Mouse (Mus musculus) small intestine, adult 2 months (tissue): Measurements from ENCODE around the gene Nav2.

Source experiments
- CTCF ChIP-seq: fragments of 200-500 bp; IDR thresholded peaks from 2 replicates; pipeline ENCODE4 v1.5.1; 2012; ENCODE audit warnings: low read depth, mild to moderate bottlenecking, control low read depth, inconsistent platforms, low read length, moderate library complexity, mixed read lengths; ENCODE audit not compliant: insufficient replicate concordance, insufficient read length; ENCODE audit errors: extremely low read depth
- POLR2A ChIP-seq: fragments of 200-500 bp; IDR thresholded peaks from 2 replicates; pipeline ENCODE4 v1.6.1; 2012; ENCODE audit warnings: low read depth, mild to moderate bottlenecking, control low read depth, inconsistent platforms, low read length, moderate library complexity

- TF ChIP-seq CTCF (no peak), POLR2A (no peak)
These were observed 591.1 kb downstream of the Nav2 start for GRCm38 (mm10) chr7:49499598-49499997.
